Mouse (Mus musculus) 3134 (cell line): ENCODE data around the gene Itpk1.

ENCODE experiments used
- DNase-seq: peaks from one replicate; pipeline ENCODE4 v3.0.0-alpha.2; 2011; ENCODE audit warnings: low spot score; ENCODE audit not compliant: insufficient read length; ENCODE audit errors: extremely low read depth

Itpk1 gene

DNA sequence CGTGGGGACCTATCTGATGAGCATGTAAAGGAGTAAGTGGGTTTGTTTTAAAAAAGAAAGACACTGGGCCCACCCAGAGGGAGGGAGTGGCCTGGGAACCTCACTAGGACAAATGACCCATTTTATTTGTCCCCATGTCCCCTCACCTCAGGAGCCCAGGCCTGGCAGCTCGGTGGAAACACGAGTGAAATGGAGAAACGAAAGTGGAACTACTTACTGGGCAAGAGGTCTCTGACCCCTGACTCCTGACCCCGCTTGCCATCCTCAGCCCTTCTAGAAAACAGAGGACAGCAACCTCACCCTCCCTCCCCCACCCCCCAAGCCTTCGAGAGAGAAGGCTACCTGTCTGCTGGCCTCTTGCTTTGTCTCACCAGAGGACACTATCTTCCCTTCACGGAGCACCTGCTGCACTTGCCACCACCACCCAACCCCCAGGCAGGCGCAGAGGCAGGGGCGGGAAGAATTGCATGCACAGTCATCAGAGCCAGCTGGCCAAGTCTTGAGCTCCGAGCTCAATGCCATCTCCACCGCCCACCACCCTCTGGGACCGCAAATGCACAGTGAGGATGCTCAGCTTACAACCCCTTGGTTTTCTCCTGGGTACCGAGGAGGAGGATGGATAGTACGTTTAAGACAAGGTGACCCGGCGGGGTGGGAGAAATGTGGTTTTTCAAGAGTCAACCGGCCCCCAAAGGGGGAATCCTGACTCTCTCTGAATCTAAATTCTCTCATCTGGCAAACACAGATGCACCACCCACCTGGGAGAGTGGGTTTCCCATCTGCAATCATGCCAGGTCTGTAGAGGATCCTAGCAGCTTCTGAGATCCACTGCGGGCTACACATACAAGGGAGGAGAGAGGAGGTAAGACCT lies 9.1 kb downstream of the Itpk1 start:
- no peak for DNase-seq

DNA sequence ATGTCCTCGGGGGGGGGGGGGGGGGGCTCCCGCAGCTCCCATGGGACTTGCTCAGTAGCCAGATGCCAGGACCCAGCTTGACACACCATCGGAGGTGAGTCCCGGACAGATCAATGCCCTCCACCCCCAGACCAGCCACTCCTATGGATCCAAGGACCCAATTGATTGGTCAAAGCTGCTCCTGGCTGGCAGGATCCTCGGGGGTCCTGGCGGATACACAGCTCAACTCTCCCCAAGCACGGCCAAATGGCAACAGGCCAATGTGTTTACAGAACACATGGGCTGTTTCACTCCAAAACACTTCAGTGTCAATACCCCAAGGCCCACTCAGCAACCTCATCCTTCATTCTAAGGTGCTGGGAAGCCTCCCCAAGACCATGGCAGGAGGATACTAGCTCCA lies 13.0 kb downstream of the Itpk1 start:
- no peak for DNase-seq

DNA sequence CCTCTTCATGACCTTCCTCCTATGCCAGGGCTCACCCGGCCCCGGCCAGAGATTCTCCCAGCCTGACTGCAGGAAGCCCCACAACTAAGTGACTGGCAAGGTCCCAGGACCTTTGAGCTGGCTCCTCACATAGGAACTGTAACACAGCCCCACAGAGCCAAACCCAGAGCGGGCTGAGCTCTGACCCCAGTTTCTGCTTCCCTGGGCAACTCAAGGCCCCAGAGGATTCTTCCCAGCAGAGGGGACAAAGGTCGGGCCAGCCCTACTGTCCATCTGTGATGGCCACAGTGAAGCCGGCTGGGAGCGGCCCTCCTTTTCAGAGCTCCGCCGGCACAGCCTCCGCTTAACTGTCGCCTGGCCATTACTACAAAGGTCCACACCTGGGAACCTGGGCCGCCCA lies 13.6 kb downstream of the Itpk1 start:
- DNase-seq = no peak

DNA sequence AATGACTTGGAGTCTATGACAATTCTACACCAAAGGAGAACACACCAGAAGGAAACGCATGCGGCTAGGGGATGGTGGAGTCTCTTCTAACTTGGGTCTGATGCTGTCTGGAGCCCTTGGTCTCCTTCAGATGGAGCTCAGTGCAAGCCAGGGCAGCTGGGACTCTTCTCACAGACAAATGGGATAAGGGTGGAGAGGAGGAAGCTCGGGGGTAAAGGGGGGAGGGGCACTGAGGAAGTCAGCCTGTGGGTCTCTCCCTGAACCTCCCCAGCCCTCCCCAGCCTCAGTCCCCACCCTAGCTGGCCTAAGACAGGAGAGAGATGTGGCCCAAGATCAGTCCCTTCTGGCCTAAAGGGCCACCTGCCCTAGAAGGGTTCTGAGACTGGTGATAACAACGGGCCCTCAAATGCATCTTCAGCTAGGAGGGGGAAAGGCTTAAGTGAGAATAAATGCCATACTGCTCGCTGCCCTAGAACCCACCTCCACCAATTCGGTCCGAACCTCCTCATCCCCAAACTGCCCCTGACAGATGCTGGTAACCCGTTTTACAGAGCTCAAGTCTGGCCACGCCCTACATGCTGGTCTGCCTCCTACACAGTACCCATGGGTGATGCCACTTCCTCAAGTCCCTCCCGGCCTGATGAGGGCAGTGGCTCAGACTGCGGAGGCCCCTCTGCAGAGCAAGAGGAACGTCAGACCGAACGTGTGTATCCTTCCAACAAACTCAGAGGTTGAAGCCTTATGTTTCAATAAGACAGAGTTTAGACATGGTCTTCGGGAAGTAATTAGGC lies 14.8 kb downstream of the Itpk1 start:
- DNase-seq = no peak

DNA sequence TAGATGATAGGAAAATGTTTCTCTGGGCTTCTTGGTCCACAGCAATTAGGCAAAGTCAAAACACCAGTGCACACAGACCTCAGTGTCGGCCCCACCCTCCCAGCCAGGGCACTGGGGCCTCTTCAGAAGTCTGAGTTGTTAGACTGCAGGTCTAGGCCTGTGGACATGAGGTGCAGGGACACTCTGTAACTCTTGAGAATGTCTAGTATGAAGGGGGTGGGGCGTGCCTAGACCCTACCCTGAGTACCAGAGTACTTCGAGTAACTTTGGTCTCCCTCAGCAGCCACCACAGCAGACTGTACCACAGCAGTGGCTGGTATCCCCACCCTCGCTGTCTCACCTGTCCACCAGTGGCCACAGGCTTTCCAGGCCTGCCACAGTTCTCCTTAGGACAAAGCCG lies 18.4 kb downstream of the Itpk1 start:
- no peak for DNase-seq

DNA sequence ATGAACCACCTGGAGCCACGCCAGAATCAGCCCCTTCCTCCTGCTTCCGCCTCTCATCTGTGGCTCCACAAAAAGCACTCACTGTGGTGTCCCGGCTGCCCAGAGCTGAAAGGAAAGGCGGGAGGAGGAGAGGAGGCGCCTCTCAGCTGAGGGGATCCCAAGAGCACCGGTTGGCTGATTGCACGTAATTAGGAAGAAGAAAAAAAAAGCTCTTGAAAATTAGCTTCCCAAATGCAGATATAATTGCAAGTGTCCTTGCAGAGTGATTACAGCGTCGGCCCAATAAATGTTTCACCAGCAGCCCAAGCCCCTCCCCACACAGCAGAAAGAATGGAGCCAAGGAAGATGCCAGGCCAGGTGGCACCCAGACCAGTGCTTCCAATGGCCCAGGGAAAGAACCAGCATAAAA lies 19.2 kb downstream of the Itpk1 start:
- no peak for DNase-seq

DNA sequence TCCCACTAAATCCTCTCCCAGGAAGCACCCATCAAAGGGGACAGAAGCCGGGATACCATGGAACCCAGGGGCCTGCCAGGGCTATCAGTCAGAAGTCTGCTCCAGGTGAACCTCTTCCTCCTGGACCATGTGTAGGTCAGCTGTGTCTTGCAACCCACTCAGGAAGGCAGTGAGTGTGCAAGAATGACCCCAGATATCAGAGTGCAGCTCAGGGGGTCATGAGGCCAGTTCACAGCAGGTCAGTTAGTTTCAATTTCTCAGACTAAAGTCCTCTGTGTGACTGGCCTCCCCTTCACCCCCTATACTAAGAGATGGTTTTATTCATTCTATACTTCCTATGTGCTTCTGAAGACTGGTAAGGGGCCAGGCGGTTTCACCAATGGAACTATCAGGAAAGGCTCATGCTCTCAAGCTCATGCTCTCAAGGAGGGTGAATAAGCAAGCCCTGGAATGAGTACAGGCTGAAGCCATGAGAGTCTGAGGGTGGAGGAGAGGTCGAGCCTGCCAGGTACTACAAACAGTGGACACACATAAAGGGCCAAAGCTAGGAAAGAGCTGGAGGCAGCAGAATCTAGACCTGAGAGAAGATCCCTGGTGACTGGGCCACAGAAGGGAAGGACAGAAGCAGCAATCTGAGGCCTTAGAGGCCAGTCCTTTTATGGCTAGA lies 19.9 kb downstream of the Itpk1 start:
- DNase-seq = no peak

DNA sequence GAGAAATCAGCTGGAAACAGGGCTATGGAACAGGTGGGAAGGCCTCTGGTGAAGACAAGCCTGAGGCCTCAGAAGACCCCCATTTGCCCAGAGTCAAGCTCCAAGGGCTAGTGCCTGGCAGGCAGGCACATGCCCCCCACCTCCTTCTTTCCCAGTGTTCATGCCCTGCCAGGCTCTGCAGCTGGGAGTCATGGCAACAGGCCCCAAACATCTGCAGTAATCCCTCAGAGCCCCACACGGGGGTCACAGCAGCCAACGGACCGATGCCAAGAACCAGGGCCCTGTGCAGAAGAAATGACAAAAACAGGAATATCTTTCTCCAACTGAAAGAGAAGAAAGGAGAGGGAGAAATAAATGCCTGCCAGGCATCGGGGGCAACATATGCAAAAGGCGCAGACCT lies 20.8 kb downstream of the Itpk1 start:
- DNase-seq = no peak

DNA sequence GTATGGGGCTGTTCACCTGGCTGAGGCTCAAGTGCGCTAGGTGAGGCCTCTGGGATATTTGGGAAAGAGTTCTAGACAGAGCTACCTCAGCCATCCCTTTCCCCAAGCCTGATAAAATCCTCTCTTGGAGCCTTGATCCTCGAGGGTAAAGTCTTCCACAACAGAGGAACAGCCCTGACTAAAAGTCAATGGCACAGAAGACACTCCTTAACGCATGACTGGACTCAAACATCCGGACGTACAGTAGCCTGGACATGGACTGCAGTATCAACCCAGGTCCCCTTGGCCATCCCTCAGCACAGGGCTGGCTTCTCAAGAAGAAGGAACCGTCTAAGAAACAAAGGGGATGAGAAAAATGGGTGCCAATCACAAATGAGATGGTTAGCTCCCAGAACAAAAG lies 21.3 kb downstream of the Itpk1 start:
- DNase-seq = no peak

DNA sequence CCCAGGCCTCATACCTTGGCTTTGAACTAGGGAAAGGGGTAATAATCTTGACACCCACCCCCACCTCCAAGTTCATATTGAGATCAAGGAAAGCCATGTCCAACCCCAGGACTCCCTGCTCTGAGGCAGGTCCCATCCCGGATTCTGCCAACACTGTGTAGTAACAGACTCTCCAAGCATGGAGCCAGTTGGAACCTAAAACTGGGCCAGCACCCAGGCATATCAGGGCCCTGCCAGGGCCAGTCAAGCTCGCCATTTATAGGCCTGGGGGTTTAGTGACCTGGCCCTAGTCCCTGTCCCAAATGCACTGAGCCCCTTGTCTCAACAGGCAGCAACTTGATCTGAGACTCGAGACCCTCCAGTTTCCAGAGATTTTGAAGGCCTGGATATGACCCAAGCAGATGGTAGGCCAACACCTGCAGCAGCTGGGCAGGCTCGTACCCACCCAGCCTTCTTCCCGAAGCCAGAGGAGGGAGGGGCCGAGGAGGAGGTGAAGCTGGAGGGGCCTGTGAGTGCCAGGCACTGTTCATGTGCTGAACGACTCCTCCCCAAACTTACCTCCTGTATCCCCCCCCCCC lies 21.9 kb downstream of the Itpk1 start:
- no peak for DNase-seq

DNA sequence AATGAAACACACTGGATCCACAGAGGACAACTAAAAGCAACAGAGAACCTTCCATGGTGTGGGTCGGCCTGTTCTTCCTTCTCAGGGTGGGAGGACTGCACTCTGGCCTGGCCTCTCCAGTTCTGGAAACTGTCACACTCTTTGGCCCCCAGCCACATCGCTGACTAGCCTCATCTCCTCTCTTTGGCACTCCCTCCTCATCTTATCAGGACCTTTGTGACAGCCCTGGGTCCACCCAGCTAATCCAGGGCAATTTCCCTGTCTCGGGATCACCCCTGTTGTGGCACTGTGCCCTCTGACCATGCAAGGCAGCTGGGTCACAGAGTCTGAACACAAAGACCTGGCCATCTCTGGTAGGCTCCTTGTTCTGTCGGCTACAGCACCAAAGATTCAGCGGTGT lies 22.6 kb downstream of the Itpk1 start:
- no peak for DNase-seq

DNA sequence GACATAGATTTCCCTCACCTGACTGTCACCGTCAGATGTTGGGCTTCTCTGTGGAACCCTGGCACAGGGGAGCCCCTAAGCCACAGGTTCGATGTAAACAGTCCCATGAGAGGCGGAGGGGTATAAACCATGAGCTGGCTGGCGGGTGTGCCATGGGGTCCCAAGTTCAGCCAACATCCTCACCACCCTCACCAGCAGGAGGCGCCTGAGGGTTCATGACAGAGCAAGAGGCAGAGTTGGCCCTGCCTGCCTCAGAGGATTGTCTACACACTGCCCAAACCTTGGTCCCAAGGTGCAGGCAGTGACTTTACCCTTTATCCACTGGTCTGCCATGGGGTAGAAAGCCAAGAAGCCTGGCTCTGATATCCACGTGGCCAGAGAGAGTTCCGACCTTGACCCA lies 23.1 kb downstream of the Itpk1 start:
- DNase-seq = no peak

DNA sequence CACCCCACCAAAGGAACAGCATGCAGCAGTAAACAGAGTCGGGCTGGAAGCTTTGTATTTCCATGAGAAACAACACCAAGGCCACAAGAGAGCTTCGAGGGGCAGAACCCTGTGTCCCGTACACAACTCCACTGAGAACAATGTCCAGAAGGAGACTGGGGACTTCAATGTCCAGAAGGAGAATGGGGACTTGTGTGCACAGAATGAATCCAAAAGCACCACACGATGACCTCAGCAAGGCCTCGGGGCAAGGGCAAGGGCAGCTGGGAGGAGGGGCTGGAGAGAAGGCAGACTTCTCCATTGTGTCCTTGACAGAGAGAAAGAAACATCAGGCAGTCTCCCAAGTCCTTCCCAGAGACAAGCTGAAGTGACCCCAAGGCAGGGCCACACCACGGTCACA lies 25.9 kb downstream of the Itpk1 start:
- no peak for DNase-seq

DNA sequence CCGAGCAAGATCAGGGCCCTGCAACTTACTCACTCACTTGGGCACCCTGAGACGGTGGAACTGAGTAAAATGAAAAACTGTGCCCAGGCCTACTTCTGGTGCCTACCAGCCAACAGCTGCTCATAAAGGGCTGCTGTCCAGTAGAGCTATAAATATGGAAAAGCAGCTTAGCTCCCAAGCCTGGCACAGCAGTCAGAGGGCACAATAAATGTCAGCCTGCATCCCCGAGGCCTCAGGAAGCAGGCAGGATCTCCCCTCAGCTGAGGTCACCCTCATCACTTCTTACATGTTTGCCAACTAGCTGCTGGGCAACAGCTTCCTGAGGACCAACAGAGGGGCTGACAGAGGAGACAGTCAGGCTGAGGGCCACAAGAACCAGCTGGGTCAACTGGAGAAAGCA lies 27.6 kb downstream of the Itpk1 start:
- no peak for DNase-seq

DNA sequence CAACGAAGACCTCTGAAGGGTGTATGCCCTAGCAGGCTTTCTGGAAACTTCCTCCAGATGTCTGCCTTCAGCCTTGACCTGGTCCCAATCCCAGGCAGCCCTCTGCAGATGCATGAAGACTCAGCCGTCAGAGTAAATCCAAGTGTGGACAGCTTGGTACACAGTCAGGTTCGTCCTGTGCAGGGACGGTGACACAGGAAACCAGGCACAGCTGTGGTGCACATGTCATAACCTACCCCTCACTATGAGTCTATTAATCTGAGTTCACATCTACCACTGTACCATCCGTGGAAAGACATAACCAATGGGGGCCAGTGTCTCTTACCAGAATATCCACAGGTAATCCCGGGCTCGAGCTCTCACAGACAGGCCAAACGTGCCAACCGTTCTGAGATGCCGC lies 30.2 kb downstream of the Itpk1 start:
- no peak for DNase-seq

DNA sequence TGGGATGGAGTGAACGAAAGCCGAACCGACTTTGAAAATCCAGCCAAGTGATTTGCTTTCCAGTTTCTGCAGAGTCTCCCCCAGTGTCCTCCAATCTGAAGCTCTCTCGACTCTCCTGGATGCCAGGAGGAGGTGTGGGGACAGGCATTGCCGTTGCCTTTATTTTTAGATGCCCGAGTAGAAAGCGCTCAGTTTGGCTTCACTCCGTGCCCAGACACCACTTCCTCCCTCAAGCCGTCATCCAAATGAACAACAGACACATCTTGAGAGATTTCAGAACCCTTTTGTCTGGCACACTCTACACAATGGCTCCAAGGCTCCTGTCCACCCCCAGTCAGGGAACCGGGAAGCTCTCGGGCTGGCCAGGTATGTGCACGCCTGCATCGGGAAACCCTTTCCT lies 30.6 kb downstream of the Itpk1 start:
- DNase-seq = no peak

DNA sequence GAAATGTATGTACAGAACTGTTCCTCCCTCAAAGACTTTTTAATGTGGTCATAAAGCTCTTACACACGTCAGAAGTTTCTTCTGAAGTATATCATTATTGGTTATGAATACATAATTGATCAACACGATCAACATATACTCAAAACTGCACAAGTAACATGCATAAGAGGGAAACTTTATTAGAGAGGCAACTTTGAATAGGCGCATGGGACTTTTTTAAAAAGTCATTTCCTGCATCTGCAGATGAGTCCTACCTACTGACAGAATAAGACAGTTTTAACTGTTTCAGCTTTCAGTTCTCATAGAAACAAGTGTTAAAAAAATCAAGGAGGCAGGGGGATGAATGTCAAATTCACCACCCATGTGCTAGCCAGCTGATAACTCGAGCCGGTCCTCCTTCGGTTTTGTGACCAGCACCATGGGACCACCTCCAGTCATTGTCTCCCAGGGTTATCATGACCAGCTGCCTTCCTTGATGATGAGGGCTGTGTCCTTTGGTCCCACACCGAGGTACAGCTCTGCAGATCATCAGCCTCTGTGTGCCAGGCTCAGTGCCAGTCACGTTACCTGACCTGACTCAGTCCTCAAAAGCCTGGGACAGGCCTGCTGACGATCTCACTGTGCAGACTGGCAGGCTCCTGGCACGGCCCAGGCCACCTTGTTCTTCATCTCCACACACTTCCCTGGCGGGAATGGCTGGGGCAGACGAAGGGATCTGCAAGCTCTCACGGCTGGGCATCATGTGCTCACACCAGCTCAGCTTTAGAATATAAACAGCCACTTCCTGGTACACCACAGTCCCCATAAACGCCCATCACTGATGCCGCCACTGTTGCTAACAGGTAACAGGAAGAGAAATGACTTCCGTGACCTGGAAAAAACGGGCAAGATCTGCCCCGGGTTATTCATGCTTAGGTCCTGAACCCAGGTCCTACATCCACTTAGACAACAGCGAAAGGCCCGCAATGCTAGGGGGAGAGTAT lies 31.6 kb downstream of the Itpk1 start:
- no peak for DNase-seq

DNA sequence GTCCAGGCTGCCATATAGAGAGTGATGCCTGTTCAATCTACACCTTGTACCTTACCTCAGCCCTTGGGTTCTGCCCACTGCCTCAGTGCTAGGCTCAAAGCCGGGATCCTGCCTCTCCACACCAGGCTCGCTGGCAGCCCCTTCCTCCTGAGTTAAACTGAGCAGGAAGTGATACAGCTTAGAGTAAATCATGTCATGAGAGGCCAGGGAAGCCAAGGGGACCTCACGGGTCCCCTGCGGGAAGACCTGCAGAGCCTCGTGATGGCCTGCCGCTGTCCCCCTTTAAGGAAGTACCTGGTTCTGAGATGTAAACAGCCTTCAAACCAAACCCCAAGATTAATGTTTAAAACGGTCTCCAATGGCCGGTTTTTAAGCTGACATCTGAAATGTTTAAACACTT lies 32.6 kb downstream of the Itpk1 start:
- no peak for DNase-seq

DNA sequence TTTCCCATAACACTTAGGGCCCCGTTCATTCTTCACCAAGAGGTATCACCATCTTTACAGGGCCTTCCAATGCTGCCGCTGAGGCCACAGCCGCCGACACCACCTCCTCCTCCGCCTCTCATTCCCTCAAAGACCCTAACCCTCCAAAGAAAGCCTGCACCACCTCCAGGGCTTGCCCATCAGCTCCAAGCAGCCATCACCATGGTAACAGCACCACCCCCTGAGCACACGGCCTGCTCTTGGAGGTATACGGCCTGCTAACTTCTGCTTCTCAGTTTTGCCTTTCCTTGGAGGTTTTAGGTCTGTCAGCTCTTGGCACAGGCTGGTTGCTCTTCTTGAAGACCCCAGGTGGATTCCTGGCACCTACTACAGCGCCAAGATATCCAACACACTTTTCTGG lies 33.9 kb downstream of the Itpk1 start:
- DNase-seq = no peak
